Mouse (Mus musculus) heart, embryonic 16.5 days (tissue): ENCODE measurements around the gene Dlg1. TPM values are rescaled to one million over a fixed set of nuclear protein-coding genes. Genes with fewer than 3 reads are reported as not detected.

ENCODE experiments used
- ATAC-seq: fragments of 200-750 bp; cut with Nextera tagmentation; replicated peaks from 2 replicates; pipeline ENCODE4 v1.8.0; 2017; ENCODE audit warnings: moderate number of reproducible peaks; ENCODE audit not compliant: insufficient read depth, low FRiP score; ENCODE audit errors: extremely low read depth
- H3K27ac ChIP-seq: fragments of 300-500 bp; sonication (generic); 2 replicates; pipeline ENCODE4 v1.5.1; 2014; ENCODE audit warnings: mild to moderate bottlenecking, low read length, control low read depth, moderate library complexity
- H3K27me3 ChIP-seq: fragments of 300-500 bp; sonication (generic); 2 replicates; pipeline ENCODE4 v1.6.1; 2014; ENCODE audit warnings: low read length, mixed read lengths; ENCODE audit not compliant: control insufficient read depth, insufficient read depth
- H3K36me3 ChIP-seq: fragments of 300-500 bp; sonication (generic); 2 replicates; pipeline ENCODE4 v1.6.1; 2014; ENCODE audit not compliant: control insufficient read depth, insufficient read depth
- H3K4me1 ChIP-seq: fragments of 300-500 bp; sonication (generic); 2 replicates; pipeline ENCODE4 v1.6.1; 2014; ENCODE audit warnings: low read length, mixed read lengths; ENCODE audit not compliant: control insufficient read depth, insufficient read depth
- H3K4me2 ChIP-seq: fragments of 300-500 bp; sonication (generic); 2 replicates; pipeline ENCODE4 v1.6.1; 2014; ENCODE audit warnings: low read depth, mild to moderate bottlenecking, control low read depth, low read length
- H3K4me3 ChIP-seq: fragments of 300-500 bp; sonication (generic); 2 replicates; pipeline ENCODE4 v1.5.1; 2014; ENCODE audit warnings: mild to moderate bottlenecking, control low read depth, low read length
- H3K9ac ChIP-seq: fragments of 300-500 bp; sonication (generic); 2 replicates; pipeline ENCODE4 v1.6.1; 2014; ENCODE audit warnings: low read length, control low read depth
- H3K9me3 ChIP-seq: fragments of 300-500 bp; sonication (generic); replicated peaks from 2 replicates; pipeline ENCODE4 v1.6.1; 2016; ENCODE audit warnings: low read length; ENCODE audit not compliant: control insufficient read depth
- WGBS: fragments of 180-500 bp; shearing (Covaris S2); extraction: QIAGEN DNeasy Blood & Tissue Kit; methylation state at CpG from one replicate; pipeline ENCODE4 v1.1.7; 2014; 5-methylcytosine and 5-hydroxymethylcytosine counted together
- polyA plus RNA-seq: library from polyadenylated mRNA; unstranded; fragments of >200 nt; fragmentation: Nextera tagmentation; extraction: Ambion mirVana; gene quantifications from 2 replicates; pipeline ENCODE4 v1.2.1, GENCODE M21; 2015

The Dlg1 gene
- polyA plus RNA-seq, 1 experiment from 2014 or later: 14.2 TPM

DNA sequence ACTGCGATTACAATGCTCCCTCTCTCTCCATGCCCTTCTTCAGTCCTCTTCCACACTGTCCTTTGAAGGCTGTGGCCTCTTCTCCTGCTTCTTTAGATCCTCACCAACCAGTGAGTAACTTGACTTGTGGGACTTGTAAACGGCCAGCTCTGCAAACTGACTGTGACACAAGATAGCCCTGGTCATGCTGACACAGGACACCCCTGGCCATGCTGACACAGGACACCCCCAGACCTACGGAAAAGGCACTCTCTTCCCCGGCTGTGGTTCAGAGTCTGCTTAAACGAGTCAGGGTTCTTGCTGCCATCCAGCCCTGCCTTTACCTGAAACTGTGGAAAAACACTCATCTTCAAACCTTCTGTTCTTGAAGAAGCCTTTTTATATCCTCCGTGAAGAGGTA is 36.9 kb upstream of the Dlg1 start:
- no peak for ATAC-seq
- no peaks in the 10 kb centered on the region for H3K4me1 ChIP-seq
- no peaks in the 10 kb centered on the region for H3K27me3 ChIP-seq
- no peak overlapping the region for H3K4me3 ChIP-seq
- H3K9me3 ChIP-seq: no peaks in the 10 kb centered on the region
- H3K36me3 ChIP-seq: no peaks in the 10 kb centered on the region
- WGBS: 78% methylated on average over 6 of the region's 6 CpGs
- no peak overlapping the region for H3K9ac ChIP-seq
- H3K4me2 ChIP-seq: no peak overlapping the region
- no peak overlapping the region for H3K27ac ChIP-seq

DNA sequence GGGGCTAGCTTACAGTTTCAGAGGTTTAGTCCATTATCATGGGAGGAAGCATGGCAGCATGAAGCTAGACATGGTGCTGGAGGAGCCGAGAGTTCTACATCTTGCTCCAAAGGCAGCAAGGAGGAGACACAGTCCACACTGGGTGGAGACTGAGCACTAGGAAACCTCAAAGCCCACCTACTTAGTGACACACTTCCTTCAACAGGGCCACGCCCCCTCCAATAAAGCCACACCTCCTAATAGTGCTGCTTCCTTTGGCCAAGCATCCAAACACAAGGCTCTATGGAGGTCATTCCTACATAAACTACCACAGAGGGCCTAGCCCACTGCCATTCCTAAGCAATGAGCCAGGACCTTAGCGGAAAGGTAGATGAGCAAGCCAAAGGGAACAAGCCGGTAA is 32.9 kb upstream of the Dlg1 start:
- Histone ChIP-seq H3K4me2 (no peak overlapping the region), H3K36me3 (no peaks in the 10 kb centered on the region), H3K4me1 (no peaks in the 10 kb centered on the region), H3K4me3 (no peak overlapping the region), H3K9me3 (no peaks in the 10 kb centered on the region), H3K9ac (no peak overlapping the region), H3K27ac (no peak overlapping the region), H3K27me3 (no peaks in the 10 kb centered on the region)
- ATAC-seq: no peak
- WGBS: 92% methylated on average over 4 of the region's 4 CpGs

DNA sequence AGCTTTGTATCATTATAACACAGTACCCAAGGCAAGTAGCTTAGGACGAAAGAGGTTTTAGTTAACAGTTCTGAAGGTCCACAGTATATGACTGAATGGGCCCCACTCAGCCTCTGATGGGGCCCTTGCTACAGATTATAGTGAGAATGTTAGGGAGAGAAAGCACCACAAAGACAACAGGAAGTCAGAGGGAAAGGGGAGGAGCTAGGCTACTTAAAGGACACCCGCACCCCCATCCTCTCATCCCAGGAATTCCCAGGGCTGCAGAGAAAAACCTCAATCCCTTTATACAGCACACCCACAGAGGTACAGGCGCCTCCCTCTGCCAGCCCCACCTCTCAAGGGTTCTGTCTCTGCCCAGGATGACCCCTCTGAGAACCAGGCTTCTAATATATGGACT is 32.2 kb upstream of the Dlg1 start:
- no peaks in the 10 kb centered on the region for H3K36me3 ChIP-seq
- no peak overlapping the region for H3K4me2 ChIP-seq
- no peaks in the 10 kb centered on the region for H3K27me3 ChIP-seq
- no peak overlapping the region for H3K4me3 ChIP-seq
- H3K9ac ChIP-seq: no peak overlapping the region
- H3K4me1 ChIP-seq: no peaks in the 10 kb centered on the region
- H3K9me3 ChIP-seq: no peaks in the 10 kb centered on the region
- ATAC-seq: no peak
- no peak overlapping the region for H3K27ac ChIP-seq
- WGBS: 86% methylated on average over 3 of the region's 3 CpGs

DNA sequence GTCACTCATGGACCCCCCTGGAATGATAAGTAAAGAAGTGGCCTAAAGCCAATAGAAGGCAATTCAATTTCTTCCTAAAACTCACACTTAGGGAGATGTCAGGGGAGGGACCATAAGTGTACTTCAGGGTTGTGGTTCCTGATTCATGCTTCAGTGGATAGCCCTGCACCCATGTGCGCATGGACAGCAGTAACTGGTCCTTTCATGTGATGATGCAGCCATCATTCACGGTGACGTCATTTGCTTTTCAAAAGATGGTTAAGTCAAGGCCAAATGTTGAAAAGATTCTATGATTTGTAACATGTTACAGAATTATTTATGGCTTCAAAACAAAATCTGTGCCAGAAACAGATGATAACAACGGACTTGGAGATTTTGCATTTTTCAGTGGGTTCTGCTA is 28.9 kb upstream of the Dlg1 start:
- Histone ChIP-seq H3K36me3 (no peaks in the 10 kb centered on the region), H3K4me3 (no peak overlapping the region), H3K27ac (no peak overlapping the region), H3K4me2 (no peak overlapping the region), H3K9ac (no peak overlapping the region), H3K9me3 (no peaks in the 10 kb centered on the region), H3K27me3 (no peaks in the 10 kb centered on the region), H3K4me1 (no peaks in the 10 kb centered on the region)
- WGBS: 89% methylated on average over 4 of the region's 4 CpGs
- ATAC-seq: no peak

DNA sequence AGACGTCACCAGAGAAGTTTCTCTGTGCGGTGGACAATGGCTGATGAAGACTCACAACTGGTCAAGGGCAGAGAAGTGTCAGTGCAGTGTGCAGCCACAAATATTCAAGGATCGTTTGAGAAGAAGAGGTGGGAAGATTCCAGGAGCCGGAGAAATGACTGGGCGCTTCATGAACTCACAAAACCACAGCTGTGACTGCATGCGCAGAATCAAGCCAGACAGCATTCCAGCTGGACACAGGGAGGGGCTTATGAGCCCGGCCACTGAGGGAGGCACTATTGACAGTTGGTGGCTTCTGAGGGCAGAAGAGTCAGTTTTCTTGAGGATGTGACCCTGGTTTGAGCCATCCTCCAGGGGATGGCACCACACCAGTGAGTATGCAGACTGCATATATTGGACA is 24.9 kb upstream of the Dlg1 start:
- H3K4me3 ChIP-seq: no peak overlapping the region
- no peak overlapping the region for H3K9ac ChIP-seq
- no peak for ATAC-seq

DNA sequence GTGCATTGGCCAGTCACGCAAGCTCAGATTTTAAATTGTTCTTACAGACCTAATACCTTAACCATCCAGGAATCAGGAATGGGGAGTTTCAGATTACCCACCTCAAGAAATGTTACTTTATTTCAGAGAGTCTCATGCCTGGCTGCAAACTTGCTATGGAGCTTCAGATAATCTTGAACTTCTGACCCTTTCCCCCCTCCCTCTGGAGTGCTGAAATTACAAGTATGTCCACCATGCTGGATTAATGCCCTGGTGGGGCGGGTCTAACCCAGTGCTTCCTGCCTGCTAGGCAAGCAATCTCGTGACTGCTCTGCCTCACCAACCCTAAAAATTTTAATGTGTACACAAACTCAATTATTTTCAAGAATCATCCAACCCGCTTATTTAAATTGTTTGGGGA is 23.3 kb upstream of the Dlg1 start:
- no peak overlapping the region for H3K4me2 ChIP-seq
- ATAC-seq: no peak
- 58% methylated on average over 4 of the region's 4 CpGs for WGBS

More for the DNA sequence above, 24.9 kb upstream of the Dlg1 start:
- H3K27me3 ChIP-seq: no peaks in the 10 kb centered on the region
- H3K9me3 ChIP-seq: no peaks in the 10 kb centered on the region
- peak overlapping the region; percentile 27; the same call in 1 of the 2 replicates for H3K4me2 ChIP-seq
- no peaks in the 10 kb centered on the region; the same call in 1 of the 2 replicates for H3K4me1 ChIP-seq
- 40% methylated on average over 7 of the region's 7 CpGs for WGBS
- no peak overlapping the region for H3K27ac ChIP-seq
- H3K36me3 ChIP-seq: no peaks in the 10 kb centered on the region

DNA sequence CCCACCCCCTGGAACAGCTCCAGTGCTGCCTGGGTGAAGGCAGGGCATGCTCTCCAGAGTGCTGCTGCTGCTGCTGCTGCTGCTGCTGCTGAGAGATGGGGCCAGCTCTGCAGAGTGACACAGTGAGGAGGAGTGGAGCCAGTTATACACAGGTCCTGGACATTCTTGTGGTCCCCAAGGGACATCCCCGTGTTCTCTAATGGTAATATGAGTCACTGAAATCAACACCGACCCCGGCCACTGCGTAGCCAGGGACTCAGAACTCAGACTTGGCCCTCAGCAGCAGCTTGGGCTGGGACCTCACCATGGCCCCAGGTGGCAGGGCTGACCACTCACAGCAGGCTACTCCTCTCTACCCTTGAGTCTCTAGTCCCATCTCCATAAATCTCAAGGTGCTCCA is 21.5 kb upstream of the Dlg1 start:
- no peak for ATAC-seq
- Histone ChIP-seq H3K4me3 (no peak overlapping the region), H3K4me1 (no peaks in the 10 kb centered on the region; the same call in 1 of the 2 replicates), H3K4me2 (no peak overlapping the region), H3K27me3 (no peaks in the 10 kb centered on the region), H3K9me3 (no peaks in the 10 kb centered on the region), H3K9ac (no peak overlapping the region), H3K36me3 (no peaks in the 10 kb centered on the region), H3K27ac (no peak overlapping the region)
- 62% methylated on average over 4 of the region's 4 CpGs for WGBS

More for the DNA sequence above, 23.3 kb upstream of the Dlg1 start:
- Histone ChIP-seq H3K27me3 (no peaks in the 10 kb centered on the region), H3K9ac (no peak overlapping the region), H3K4me1 (no peaks in the 10 kb centered on the region; the same call in 1 of the 2 replicates), H3K27ac (no peak overlapping the region), H3K36me3 (no peaks in the 10 kb centered on the region), H3K4me3 (no peak overlapping the region), H3K9me3 (no peaks in the 10 kb centered on the region)

DNA sequence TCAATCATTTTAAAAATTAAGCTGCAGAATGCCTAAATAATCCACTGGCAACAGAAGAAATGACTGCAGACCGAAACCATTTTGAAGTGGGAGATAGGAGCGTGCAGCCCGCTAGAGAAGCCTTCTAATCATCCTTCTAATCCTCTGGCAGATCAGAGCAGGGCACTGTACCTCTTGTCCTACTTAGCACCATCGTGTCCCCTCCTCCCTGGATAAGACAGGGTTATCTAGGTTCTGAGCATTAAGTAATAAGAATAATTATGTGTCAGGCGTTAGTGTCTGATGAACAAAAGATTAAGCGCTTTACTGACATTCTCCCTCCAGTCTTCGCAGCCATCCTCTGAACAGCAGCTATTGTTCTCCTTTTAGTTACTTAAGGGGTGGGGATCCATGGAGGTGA is 16.0 kb upstream of the Dlg1 start:
- Histone ChIP-seq H3K36me3 (no peaks in the 10 kb centered on the region), H3K9me3 (no peaks in the 10 kb centered on the region), H3K4me3 (no peak overlapping the region), H3K4me2 (no peak overlapping the region), H3K27ac (no peak overlapping the region), H3K9ac (no peak overlapping the region), H3K4me1 (0 out of 2 replicates have a peak, but pooled peaks cover 2% of the 10 kb centered on the region), H3K27me3 (no peaks in the 10 kb centered on the region)
- ATAC-seq: no peak
- 57% methylated on average over 7 of the region's 7 CpGs for WGBS

DNA sequence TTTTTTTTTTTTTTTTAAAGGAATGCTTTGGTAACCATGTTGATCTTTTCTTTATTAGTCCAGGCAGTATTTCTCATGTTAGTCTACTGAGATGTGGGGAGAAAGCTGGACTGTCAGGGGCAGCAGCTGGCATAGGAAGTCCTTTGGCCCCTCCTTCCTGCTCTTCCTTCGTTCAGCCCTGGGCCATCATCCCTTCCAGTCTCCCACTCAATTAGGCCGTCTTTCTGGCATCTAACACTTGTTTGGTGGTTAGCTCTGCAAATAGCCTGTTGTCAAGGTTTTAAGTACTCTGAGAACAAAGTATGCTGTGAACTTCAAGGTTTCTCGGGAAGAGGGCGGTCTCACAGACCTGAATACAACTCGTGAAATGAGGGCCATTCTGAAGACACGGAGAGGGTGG is 12.5 kb upstream of the Dlg1 start:
- H3K9ac ChIP-seq: no peak overlapping the region
- H3K27ac ChIP-seq: no peak overlapping the region
- WGBS: 21% methylated on average over 6 of the region's 6 CpGs
- H3K36me3 ChIP-seq: no peaks in the 10 kb centered on the region
- no peak for ATAC-seq
- H3K4me2 ChIP-seq: 0 out of 2 replicates have a peak overlapping the region, but pooled peaks have one; percentile 2
- H3K4me1 ChIP-seq: 0 out of 2 replicates have a peak, but pooled peaks cover 2% of the 10 kb centered on the region
- no peaks in the 10 kb centered on the region for H3K9me3 ChIP-seq
- H3K27me3 ChIP-seq: no peaks in the 10 kb centered on the region
- H3K4me3 ChIP-seq: no peak overlapping the region
